Mouse (Mus musculus) macrophage (primary cell): ENCODE data around the gene Med29. TPM values are rescaled to one million over a fixed set of nuclear protein-coding genes. Genes with fewer than 3 reads are reported as not detected.

Experiments used
- H3K27ac ChIP-seq: fragments of 350-480 bp; formaldehyde crosslinking; 2 replicates; pipeline ENCODE4 v1.9.0; 2021
- H3K36me3 ChIP-seq: fragments of 350-480 bp; formaldehyde crosslinking; 2 replicates; pipeline ENCODE4 v1.9.0; 2021; ENCODE audit errors: inconsistent target
- H3K4me3 ChIP-seq: fragments of 350-480 bp; formaldehyde crosslinking; 2 replicates; pipeline ENCODE4 v1.9.0; 2021; ENCODE audit errors: inconsistent target
- H3K79me2 ChIP-seq: fragments of 350-480 bp; formaldehyde crosslinking; 2 replicates; pipeline ENCODE4 v1.9.0; 2021; ENCODE audit errors: inconsistent target
- WGBS: methylation state at CpG from one replicate; pipeline ENCODE4 v1.1.7; 2026; ENCODE audit warnings: inconsistent platforms; ENCODE audit not compliant: missing documents; 5-methylcytosine and 5-hydroxymethylcytosine counted together
- polyA plus RNA-seq: library from polyadenylated mRNA; stranded (reverse); fragments of 250-400 nt; gene quantifications from 3 replicates; pipeline ENCODE4 v1.2.4, GENCODE M21; 2018; ENCODE audit warnings: inconsistent platforms

Gene Med29
- polyA plus RNA-seq, 1 experiment from 2014 or later = 16.3 TPM

DNA sequence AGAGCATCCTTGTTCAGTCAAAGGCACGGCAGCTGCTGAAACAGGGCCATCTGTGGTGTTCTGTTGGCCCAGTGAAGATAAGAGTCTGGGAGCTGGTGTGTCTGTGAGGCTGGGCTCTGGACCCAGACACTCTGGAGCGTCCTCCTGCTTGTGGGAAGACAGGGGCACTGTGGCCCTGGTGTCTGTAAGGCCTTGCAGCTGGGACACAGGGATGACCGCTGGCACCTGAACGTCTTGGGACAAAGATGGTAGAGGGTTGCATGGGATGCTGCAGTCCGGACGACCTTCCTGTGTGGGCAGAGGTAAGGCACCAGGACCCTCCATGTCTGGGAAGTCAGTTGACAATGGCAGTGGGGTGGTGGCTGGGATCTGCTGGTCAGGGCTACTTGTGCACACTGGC lies 32.2 kb downstream of the Med29 start:
- WGBS = 94% methylated on average over 6 of the region's 6 CpGs
- Histone ChIP-seq H3K4me3 (no peak overlapping the region), H3K79me2 (no peaks in the 10 kb centered on the region), H3K36me3 (0 out of 2 replicates have a peak, but pooled peaks cover 4% of the 10 kb centered on the region), H3K27ac (no peak overlapping the region)

DNA sequence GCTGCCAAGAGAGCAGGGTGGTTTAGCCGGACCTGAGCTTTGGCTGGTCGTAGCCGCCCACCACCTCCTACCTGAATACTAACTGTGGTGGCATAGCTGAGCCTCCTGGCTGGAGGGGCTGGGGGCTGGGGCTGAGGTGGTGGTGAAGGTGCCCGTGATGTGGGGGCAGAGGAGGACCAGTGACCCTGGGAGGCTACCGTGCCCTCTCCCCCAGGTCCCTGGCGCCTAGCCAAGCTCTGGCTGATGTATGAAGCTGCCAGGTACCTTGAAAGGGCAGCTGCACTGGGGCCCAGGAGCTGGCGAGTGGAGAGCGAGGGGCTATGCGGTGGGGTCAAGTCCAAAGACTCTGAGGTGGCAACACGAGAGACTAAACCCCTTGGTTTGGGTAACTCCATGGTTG lies 32.7 kb downstream of the Med29 start:
- Histone ChIP-seq H3K4me3 (no peak overlapping the region), H3K27ac (no peak overlapping the region), H3K36me3 (0 out of 2 replicates have a peak, but pooled peaks cover 4% of the 10 kb centered on the region), H3K79me2 (no peaks in the 10 kb centered on the region)
- WGBS = 92% methylated on average over 10 of the region's 10 CpGs

DNA sequence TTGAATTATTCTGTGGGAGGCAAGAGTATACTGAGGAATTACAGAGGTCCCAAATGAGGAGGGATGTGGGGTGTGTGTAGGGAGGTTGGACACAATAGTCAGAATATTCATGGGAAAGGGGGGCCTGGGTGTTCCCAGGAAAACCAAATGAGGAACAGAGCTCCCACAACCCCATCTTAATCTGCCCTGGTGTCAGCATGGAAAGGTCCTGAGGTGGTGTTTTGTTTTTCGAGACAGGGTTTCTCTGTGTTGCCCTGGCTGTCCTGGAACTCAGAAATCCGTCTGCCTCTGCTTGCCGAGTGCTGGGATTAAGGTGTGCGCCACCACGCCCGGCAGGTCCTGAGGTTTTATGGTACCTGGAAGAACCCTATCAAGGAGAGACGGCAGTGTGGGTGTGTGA lies 34.1 kb downstream of the Med29 start:
- Histone ChIP-seq H3K27ac (no peak overlapping the region), H3K4me3 (no peak overlapping the region), H3K79me2 (no peaks in the 10 kb centered on the region), H3K36me3 (peaks cover 16% of the 10 kb centered on the region; the same call in 1 of the 2 replicates)
- 85% methylated on average over 7 of the region's 7 CpGs for WGBS

DNA sequence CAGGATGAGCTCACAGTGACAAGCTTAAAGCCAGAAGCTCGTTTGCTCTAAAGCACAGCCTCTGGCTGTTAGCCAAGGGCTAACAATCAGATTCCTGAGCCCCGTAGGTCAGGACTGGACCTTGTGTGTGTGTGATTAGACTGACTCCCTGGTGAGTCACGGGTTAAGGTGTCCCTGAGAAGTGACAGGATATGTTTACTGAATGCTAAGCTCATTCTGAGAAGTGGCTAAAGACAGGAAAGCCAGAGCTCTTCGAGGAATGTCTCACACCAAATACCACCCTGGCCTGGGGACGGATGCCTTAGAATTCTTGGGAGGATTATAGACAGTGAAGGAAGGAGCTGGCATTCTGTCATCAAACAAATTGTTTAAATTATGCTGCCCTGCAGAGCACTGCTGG lies 34.5 kb downstream of the Med29 start:
- H3K36me3 ChIP-seq = peaks cover 20% of the 10 kb centered on the region; the same call in 1 of the 2 replicates
- H3K27ac ChIP-seq = no peak overlapping the region
- 48% methylated on average over 5 of the region's 5 CpGs for WGBS
- H3K4me3 ChIP-seq = no peak overlapping the region
- H3K79me2 ChIP-seq = no peaks in the 10 kb centered on the region

DNA sequence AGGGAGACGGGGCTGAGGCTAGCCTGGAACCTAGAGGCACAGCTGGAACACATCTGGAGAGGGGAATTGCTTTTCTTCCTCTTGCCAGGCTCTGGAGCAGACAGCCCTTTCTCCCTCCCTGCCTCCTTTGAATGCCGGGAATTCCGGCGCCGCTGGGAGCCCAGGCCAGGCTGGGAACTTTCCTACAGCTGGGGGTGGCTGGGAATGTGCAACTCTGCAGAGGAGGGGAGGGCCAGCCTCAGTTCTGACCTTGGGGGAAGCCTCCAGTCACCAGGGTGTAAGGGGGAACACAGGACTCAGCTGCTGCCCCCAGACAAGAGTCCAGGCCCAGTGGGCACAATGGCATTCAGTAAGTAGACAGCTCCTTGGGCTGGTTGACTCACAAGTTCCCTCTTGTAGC lies 35.5 kb downstream of the Med29 start:
- Histone ChIP-seq H3K4me3 (no peak overlapping the region), H3K36me3 (peaks cover 23% of the 10 kb centered on the region; the same call in 1 of the 2 replicates), H3K27ac (no peak overlapping the region), H3K79me2 (peaks cover 4% of the 10 kb centered on the region)
- WGBS = 70% methylated on average over 5 of the region's 5 CpGs

DNA sequence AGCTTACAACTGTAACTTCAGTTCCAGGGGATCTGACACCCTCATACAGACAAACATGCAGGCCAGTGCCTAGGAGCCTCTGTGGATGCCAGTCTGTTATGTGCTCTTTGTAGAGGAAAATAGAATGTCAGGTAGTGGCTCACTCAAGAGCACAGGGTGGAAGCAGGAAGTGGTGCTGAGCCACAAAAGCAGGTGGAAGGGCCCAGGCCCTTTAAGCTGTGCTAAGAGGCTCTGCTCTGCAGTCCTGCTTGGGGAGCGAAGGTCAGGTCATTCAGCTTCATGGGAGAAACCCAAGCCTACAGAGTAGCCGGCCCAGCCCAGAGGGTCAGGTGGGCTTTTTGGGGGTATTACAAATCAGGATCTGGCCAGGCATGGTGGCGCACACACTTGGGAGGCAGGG lies 37.3 kb downstream of the Med29 start:
- H3K27ac ChIP-seq = no peak overlapping the region
- peaks cover 22% of the 10 kb centered on the region; the same call in 1 of the 2 replicates for H3K36me3 ChIP-seq
- H3K4me3 ChIP-seq = no peak overlapping the region
- 69% methylated on average over 2 of the region's 3 CpGs for WGBS
- H3K79me2 ChIP-seq = peaks cover 18% of the 10 kb centered on the region

DNA sequence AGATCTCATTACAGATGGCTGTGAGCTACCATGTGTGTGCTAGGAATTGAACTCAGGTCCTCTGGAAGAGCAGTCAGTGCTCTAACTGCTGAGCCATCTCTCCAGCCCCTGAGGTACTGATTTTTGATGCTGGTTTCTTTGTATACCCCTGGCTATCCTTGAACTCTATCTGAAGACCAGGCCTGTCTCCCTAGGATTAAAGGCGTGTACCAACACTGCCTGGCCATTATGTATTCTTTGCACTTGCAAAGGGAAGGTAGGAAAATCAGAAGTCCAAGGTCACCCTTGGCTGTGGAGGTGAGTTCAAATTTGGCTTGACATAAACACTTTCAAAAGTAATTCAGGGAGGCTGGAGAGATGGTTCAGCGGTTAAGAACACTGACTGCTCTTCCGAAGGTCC lies 37.9 kb downstream of the Med29 start:
- H3K36me3 ChIP-seq = peaks cover 22% of the 10 kb centered on the region; the same call in 1 of the 2 replicates
- H3K4me3 ChIP-seq = no peak overlapping the region
- 91% methylated on average over 2 of the region's 3 CpGs for WGBS
- H3K79me2 ChIP-seq = peaks cover 18% of the 10 kb centered on the region
- H3K27ac ChIP-seq = no peak overlapping the region

DNA sequence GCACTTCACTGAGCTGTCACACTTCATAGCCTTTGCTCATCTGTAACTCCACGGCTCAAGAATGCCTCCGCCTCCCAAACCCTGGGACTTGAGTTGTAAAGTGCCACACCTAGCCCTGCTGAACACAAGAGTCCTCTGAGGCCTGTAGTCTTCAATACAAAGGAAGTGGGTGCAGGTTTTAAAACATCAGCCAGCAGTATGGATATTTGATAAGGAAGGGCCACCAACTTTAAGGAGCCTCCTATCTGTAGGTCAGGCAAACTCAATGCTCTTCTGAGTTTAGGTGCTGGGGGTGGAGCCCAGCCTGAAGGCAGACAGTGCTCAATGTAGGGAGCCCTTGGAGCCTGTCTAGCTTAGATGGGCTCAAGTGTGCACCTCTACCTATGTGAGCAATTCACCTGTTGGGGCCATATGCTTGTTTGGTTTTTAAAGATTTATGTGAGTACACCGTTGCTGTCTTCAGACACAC lies 38.4 kb downstream of the Med29 start:
- 97% methylated on average over 3 of the region's 3 CpGs for WGBS
- Histone ChIP-seq H3K79me2 (peaks cover 18% of the 10 kb centered on the region), H3K4me3 (no peak overlapping the region), H3K27ac (no peak overlapping the region), H3K36me3 (peaks cover 22% of the 10 kb centered on the region; the same call in 1 of the 2 replicates)

DNA sequence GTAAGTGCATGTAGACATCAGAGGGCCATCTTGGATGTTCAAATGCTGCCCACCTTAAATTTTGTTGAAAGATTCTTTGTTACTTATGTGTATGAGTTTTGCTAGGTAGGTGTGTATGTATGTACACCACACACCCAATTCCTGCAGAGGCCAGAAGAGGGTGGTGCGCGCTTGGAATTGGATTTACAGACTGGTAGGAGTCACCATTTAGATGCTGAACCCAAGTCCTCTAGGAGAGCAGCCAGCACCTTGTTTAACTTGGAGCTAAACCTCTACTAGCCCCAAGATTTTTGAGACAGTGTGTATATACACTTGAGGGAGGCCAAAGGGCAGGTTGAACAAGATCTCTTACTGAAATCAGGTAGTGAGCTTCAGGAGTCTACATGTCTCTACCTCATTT lies 39.2 kb downstream of the Med29 start:
- no peak overlapping the region for H3K4me3 ChIP-seq
- WGBS = 100% methylated on average over 2 of the region's 2 CpGs
- peaks cover 18% of the 10 kb centered on the region for H3K79me2 ChIP-seq
- peaks cover 22% of the 10 kb centered on the region; the same call in 1 of the 2 replicates for H3K36me3 ChIP-seq
- H3K27ac ChIP-seq = no peak overlapping the region

DNA sequence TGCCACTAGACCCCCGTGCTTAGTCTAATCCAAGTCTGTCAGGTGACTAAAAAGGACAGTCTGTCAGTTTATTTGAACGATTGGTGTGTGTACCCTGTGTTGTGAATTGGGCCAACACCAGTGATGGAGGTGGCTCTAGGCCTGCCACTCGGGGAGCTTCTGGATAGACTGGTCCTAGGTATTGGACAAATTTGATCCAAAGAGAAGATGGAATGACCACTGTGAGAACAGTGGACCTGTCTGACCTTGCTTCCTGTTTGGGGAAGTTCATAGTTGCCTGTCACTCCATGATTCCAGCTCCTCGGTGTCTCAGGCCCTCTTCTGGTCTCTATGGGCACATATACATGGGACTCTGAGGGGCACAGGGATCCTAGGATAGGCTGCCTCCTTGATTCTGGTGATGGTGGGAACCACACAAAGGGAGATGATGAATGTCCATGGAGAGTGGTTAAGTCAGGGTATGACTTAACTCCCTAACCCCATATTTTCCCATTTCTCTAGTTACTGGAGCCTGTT lies 40.8 kb downstream of the Med29 start:
- Histone ChIP-seq H3K79me2 (peaks cover 18% of the 10 kb centered on the region), H3K27ac (peak overlapping the region; percentile 59; the same call in 1 of the 2 replicates), H3K4me3 (peak overlapping the region; percentile 98), H3K36me3 (peaks cover 22% of the 10 kb centered on the region; the same call in 1 of the 2 replicates)
- 6% methylated on average over 4 of the region's 4 CpGs for WGBS

DNA sequence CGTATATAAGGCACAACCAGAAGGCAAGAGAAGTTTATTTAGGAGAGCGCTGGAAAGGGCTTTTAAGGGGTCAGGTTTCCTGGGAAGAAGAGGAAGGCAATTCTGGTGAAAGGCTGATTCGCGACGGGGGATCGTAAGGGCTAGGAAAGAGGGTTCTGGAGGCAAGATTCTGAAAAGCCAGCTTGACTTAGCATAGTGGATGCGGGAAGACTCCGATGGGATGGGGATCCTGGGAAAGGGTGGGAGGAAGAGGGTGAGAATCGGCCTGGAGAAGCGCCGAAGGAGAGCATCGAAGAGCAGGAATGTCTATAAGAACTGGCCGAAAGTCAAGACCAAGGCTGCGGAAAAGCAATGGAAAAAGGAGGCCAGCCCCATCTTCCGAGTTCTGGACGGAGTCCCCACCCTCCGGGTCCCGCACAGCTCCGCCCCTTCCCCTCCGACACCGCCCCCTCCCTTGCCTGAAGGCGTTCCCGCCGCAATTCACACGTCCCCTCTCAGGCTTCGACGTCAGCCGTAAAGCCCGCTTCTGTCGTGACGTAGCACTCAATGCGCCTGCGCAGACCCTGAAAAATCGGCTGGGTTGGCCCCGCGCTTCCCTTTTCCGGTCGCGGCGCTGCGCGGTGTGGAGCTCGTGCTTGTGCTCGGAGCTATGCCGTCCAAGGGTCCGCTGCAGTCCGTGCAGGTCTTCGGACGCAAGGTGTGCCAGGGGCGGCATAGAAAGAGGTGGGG lies 42.2 kb downstream of the Med29 start, which contains the start of gene Rps16:
Gene Rps16 (plus strand): TSS at position 498 of the 729 bp plus-strand sequence.
- peak within 1 kb of the TSS; percentile 86 for H3K27ac ChIP-seq
- peaks cover 22% of the 10 kb centered on the region; the same call in 1 of the 2 replicates for H3K36me3 ChIP-seq
- peak within 1 kb of the TSS; percentile 98 for H3K4me3 ChIP-seq
- WGBS = 2% methylated on average over 50 of the region's 50 CpGs
- peaks cover 18% of the 10 kb centered on the region for H3K79me2 ChIP-seq

DNA sequence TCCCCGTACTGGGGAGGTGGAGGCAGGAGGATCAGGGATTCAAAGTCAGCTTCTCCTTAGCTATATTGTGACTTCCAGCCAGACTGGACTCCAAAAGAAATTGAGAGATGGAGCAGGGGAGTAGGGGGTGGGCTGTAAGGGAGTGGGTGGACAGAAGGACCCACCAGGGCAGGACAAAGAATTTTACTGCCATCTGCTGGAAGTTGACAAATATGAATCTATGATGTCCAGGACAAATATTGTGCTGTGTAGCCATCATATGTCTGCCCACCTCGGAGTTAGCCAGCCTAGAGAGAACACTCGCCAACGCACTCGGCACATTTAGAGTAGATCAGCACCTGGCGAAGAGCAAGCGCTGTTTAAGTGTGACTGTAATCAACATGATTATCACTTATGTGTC lies 43.9 kb downstream of the Med29 start:
- peaks cover 11% of the 10 kb centered on the region; the same call in 1 of the 2 replicates for H3K36me3 ChIP-seq
- H3K79me2 ChIP-seq = peaks cover 18% of the 10 kb centered on the region
- H3K4me3 ChIP-seq = no peak overlapping the region
- peak overlapping the region; percentile 29; the same call in 1 of the 2 replicates for H3K27ac ChIP-seq
- 83% methylated on average over 7 of the region's 7 CpGs for WGBS

DNA sequence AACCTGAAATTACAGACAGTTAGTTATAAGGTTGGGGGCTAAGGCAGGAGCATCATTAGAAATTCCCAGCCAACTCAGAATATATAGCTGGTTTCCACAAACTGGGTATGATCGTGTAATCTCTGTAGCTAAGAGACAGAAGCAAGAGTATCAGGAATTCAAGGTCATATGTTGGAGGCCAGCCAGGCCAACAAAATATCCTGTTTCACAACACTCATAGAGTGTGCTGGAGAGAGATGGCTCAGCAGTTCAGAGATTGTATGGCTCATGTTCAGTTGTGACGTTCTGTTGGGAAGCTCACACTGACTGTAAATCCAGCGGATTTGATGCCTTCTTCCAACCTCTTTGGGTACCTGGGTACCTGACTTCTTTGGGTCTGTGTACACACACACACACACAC lies 44.8 kb downstream of the Med29 start:
- Histone ChIP-seq H3K4me3 (no peak overlapping the region), H3K27ac (peak overlapping the region; percentile 29)

DNA sequence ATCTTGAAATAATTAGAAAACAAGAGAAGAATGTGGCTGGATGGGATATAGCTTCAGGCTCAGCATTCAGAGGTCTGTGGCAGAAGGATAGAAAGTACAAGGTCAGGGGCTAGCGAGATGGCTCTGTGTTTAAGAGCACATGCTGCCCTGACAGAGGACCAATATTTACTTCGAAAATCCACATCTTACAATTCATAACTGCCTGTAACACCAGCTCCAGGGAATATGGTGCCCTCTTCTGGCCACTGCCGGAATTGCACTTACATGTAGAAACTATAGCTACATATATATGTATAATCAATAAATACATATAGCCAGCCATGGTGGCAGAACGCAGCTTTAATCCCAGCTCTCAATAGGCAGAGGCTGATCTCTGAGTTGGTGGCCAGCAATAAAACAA lies 47.9 kb downstream of the Med29 start:
- H3K27ac ChIP-seq = no peak overlapping the region
- no peaks in the 10 kb centered on the region for H3K36me3 ChIP-seq
- no peak overlapping the region for H3K4me3 ChIP-seq
- 2% methylated on average over 4 of the region's 4 CpGs for WGBS
- no peaks in the 10 kb centered on the region for H3K79me2 ChIP-seq

More for the DNA sequence above, 44.8 kb downstream of the Med29 start:
- H3K79me2 ChIP-seq = peaks cover 18% of the 10 kb centered on the region
- WGBS = 30% methylated on average over 3 of the region's 3 CpGs
- H3K36me3 ChIP-seq = peaks cover 3% of the 10 kb centered on the region; the same call in 1 of the 2 replicates

DNA sequence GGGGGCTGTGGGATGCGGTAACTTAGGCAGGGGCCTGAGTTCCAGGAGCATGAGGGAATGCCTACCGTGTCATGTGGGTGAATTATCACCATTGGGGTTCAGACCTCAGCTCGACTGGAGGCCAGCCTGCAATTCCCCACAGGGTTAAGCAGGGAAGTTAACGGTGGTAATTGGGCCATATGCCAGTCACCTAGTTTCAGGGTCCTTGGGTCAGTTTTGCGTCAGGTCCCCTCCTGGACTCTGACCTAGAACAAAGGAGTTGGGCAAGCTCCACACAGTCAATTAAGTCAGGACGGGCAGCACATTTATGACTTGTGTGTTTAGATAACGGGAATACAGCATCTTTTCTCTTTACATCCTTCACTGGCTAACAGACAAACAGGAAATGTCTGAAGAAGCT lies 51.1 kb downstream of the Med29 start:
- Histone ChIP-seq H3K79me2 (peaks cover 21% of the 10 kb centered on the region), H3K36me3 (no peaks in the 10 kb centered on the region), H3K4me3 (no peak overlapping the region), H3K27ac (no peak overlapping the region)
- WGBS = 85% methylated on average over 7 of the region's 7 CpGs
